Mouse (Mus musculus) ovary, postnatal 10 days (tissue): ENCODE measurements around the gene Ccdc60.
A peak's percentile ranks its signal among the peaks of the same experiment; 100 is the strongest.
"Not testable (repeated sequence)": the region's sequence is repeated elsewhere in the genome, so short reads cannot be mapped to it uniquely, and the experiment has no call there.

Experiments used
- DNase-seq: peaks from one replicate; pipeline ENCODE4 v3.0.0; 2022; ENCODE audit warnings: low spot score

The Ccdc60 gene

GRCm38 (mm10) chr5:116192693-116193092 is 96.1 kb downstream of the Ccdc60 start:
- no peak for DNase-seq

- DNase-seq: no peak
Measured at GRCm38 (mm10) chr5:116191596-116191995, 97.2 kb downstream of the Ccdc60 start.

- DNase-seq: no peak
Measured at GRCm38 (mm10) chr5:116189818-116190217, 99.0 kb downstream of the Ccdc60 start.

- no peak for DNase-seq
Measured at GRCm38 (mm10) chr5:116180594-116180993, 108.2 kb downstream of the Ccdc60 start.

GRCm38 (mm10) chr5:116171721-116172120 is 117.1 kb downstream of the Ccdc60 start:
- no peak for DNase-seq

- DNase-seq: no peak
Measured at GRCm38 (mm10) chr5:116166965-116167364, 121.8 kb downstream of the Ccdc60 start.

- no peak for DNase-seq
Measured at GRCm38 (mm10) chr5:116165203-116165888, 123.4 kb downstream of the Ccdc60 start.

GRCm38 (mm10) chr5:116154811-116155210 is 134.0 kb downstream of the Ccdc60 start:
- no peak for DNase-seq

- not testable (repeated sequence) for DNase-seq
Measured at GRCm38 (mm10) chr5:116146446-116146845, 142.3 kb downstream of the Ccdc60 start.

GRCm38 (mm10) chr5:116144711-116145110 is 144.1 kb downstream of the Ccdc60 start:
- no peak for DNase-seq

- DNase-seq: no peak
Measured at GRCm38 (mm10) chr5:116140682-116141081, 148.1 kb downstream of the Ccdc60 start.

- peak; percentile 38 for DNase-seq
Measured at GRCm38 (mm10) chr5:116123344-116123743, 165.4 kb downstream of the Ccdc60 start.

GRCm38 (mm10) chr5:116116567-116116966 is 172.2 kb downstream of the Ccdc60 start:
- no peak for DNase-seq

GRCm38 (mm10) chr5:116116110-116116509 is 172.7 kb downstream of the Ccdc60 start:
- DNase-seq: no peak

GRCm38 (mm10) chr5:116115071-116115834 is 173.5 kb downstream of the Ccdc60 start:
- DNase-seq: no peak

GRCm38 (mm10) chr5:116108651-116109050 is 180.1 kb downstream of the Ccdc60 start:
- DNase-seq: no peak

GRCm38 (mm10) chr5:116084231-116084630 is 204.6 kb downstream of the Ccdc60 start:
- no peak for DNase-seq

- DNase-seq: no peak
Measured at GRCm38 (mm10) chr5:116083081-116083480, 205.7 kb downstream of the Ccdc60 start, which contains the start of gene Tmem233. Gene Tmem233, minus strand, starts transcription at chr5:116083244.

GRCm38 (mm10) chr5:116082241-116082900 is 206.4 kb downstream of the Ccdc60 start:
- DNase-seq: no peak

GRCm38 (mm10) chr5:116081616-116082015 is 207.2 kb downstream of the Ccdc60 start:
- DNase-seq: no peak

- no peak for DNase-seq
Measured at GRCm38 (mm10) chr5:116080736-116081135, 208.0 kb downstream of the Ccdc60 start.
